Mouse (Mus musculus): Measurements from ENCODE around the gene Wdcp. TPM values are rescaled to one million over a fixed set of nuclear protein-coding genes. Genes with fewer than 3 reads are reported as not detected.

Gene Wdcp
- total RNA-seq, 2 experiments from 2014 or later: 4.3 to 24.2 TPM

Other genes with a start within 250 kb of the Wdcp start
- gene Fam228a, start 104.9 kb upstream of the Wdcp start, total RNA-seq (2015): not detected in 2 replicates
- not detected in 2 replicates for gene Fam228a, start 104.9 kb upstream of the Wdcp start, total RNA-seq (2017)
- gene Pfn4, start 74.3 kb upstream of the Wdcp start, total RNA-seq (2015): 0.11 TPM in 1 of 2 replicates, not detected in the other
- not detected in 2 replicates for gene Pfn4, start 74.3 kb upstream of the Wdcp start, total RNA-seq (2017)
- 1.1 TPM in 1 of 2 replicates, not detected in the other for gene Fam228b, start 74.0 kb upstream of the Wdcp start, total RNA-seq (2015)
- gene Fam228b, start 74.0 kb upstream of the Wdcp start, total RNA-seq (2017): not detected in 2 replicates
- gene Sf3b6, start 25.8 kb upstream of the Wdcp start, total RNA-seq (2015): 220 and 242 TPM in 2 replicates
- gene Sf3b6, start 25.8 kb upstream of the Wdcp start, total RNA-seq (2017): 122 and 137 TPM in 2 replicates
- 58.3 and 64.7 TPM in 2 replicates for gene Fkbp1b, start 1.7 kb upstream of the Wdcp start, total RNA-seq (2015)
- 40.8 and 49.7 TPM in 2 replicates for gene Fkbp1b, start 1.7 kb upstream of the Wdcp start, total RNA-seq (2017)
- gene Mfsd2b, start 31.1 kb downstream of the Wdcp start, total RNA-seq (2015): 0.40 and 3.2 TPM in 2 replicates
- gene Mfsd2b, start 31.1 kb downstream of the Wdcp start, total RNA-seq (2017): 0.81 and 1.2 TPM in 2 replicates
- gene Ubxn2a, start 64.4 kb downstream of the Wdcp start, total RNA-seq (2015): 9.1 and 10.9 TPM in 2 replicates
- gene Ubxn2a, start 64.4 kb downstream of the Wdcp start, total RNA-seq (2017): 18.6 and 22.8 TPM in 2 replicates
- gene Atad2b, start 74.0 kb downstream of the Wdcp start, total RNA-seq (2015): 79.0 and 90.2 TPM in 2 replicates
- 56.8 and 63.5 TPM in 2 replicates for gene Atad2b, start 74.0 kb downstream of the Wdcp start, total RNA-seq (2017)